Mouse (Mus musculus): Measurements from ENCODE around the gene Prdm2.

- no peak for TF ChIP-seq CTCF (IDR thresholded peaks at IDR 0.05; ENCODE audit: borderline replicate concordance, control insufficient read depth, extremely low read depth, insufficient read depth, low read length, poor library complexity)
- TF ChIP-seq POLR2A (IDR thresholded peaks at IDR 0.05; ENCODE audit: control insufficient read depth, extremely low read depth, insufficient read depth, low read length, poor library complexity): no peak
Observed at GRCm38 (mm10) chr4:143092082-143092701, 120.6 kb downstream of the Prdm2 start.
